Comparison of ENCODE assay signal across 10 mouse cellular contexts in genomic region chr2:26019923-26020322, GRCm38 (mm10). TPM values are rescaled to one million over a fixed set of nuclear protein-coding genes. Genes with fewer than 3 reads are reported as not detected.
DNase-seq lines count a peak whose midpoint lies in the region; ATAC-seq and TF ChIP-seq lines count a peak whose summit lies in the region.
"Had no signal": no experiment of that assay in that cellular context is flagged by ENCODE, and none has a peak within 500 bp of the region (broad histone marks: within the 10 kb centered on the region; RNA-seq: fewer than 3 reads in every experiment).

No protein-coding gene starts in this region.

- H3K27me3 ChIP-seq in embryonic facial prominence, embryonic 13.5 days, result no peaks in the 10 kb centered on the region
- H3K27me3 ChIP-seq in hindbrain, embryonic 15.5 days, result no peaks in the 10 kb centered on the region
- H3K27me3 ChIP-seq in midbrain, embryonic 16.5 days (ENCODE audit: control insufficient read depth, insufficient read depth, low read depth, low read length), result no peaks in the 10 kb centered on the region

- no peak for ATAC-seq in embryonic facial prominence, embryonic 13.5 days (ENCODE audit: insufficient number of reproducible peaks, insufficient read depth, low FRiP score, low TSS enrichment, low read depth)
- no peak for ATAC-seq in hindbrain, embryonic 15.5 days (ENCODE audit: low FRiP score, low read depth)
- ATAC-seq in midbrain, embryonic 16.5 days, result no peak

- H3K27ac ChIP-seq in layer of hippocampus, adult 2 months, result peak overlapping the region; percentile 96; the same call in 1 of the 2 replicates
- H3K27ac ChIP-seq in embryonic facial prominence, embryonic 13.5 days, result no peak overlapping the region
- H3K27ac ChIP-seq in hindbrain, embryonic 15.5 days (replicated peaks), result no peak overlapping the region
- H3K27ac ChIP-seq in midbrain, embryonic 16.5 days (ENCODE audit: low read length), result no peak overlapping the region

- H3K36me3 ChIP-seq in embryonic facial prominence, embryonic 13.5 days, result peaks cover 16% of the 10 kb centered on the region
- H3K36me3 ChIP-seq in hindbrain, embryonic 15.5 days, result peaks cover 8% of the 10 kb centered on the region
- peaks cover 2% of the 10 kb centered on the region; the same call in 1 of the 2 replicates for H3K36me3 ChIP-seq in midbrain, embryonic 16.5 days (ENCODE audit: control insufficient read depth, insufficient read depth, low read length)

- TF ChIP-seq POLR2A in lung, adult 2 months (IDR thresholded peaks at IDR 0.05; ENCODE audit: borderline replicate concordance, extremely low read depth, low read depth, low read length), result no peak

- H3K9ac ChIP-seq in embryonic facial prominence, embryonic 13.5 days, result peak overlapping the region; percentile 82; the same call in 1 of the 2 replicates
- no peak overlapping the region for H3K9ac ChIP-seq in hindbrain, embryonic 15.5 days
- H3K9ac ChIP-seq in midbrain, embryonic 16.5 days (ENCODE audit: low read depth, low read length), result no peak overlapping the region

- no peak for TF ChIP-seq CTCF in layer of hippocampus, adult 2 months (conservative IDR thresholded peaks at IDR 0.05)
- no peak for TF ChIP-seq CTCF in lung, adult 2 months (IDR thresholded peaks at IDR 0.05; ENCODE audit: insufficient read depth, low read length)

- H3K4me2 ChIP-seq in embryonic facial prominence, embryonic 13.5 days, result peak overlapping the region; percentile 75
- peak overlapping the region; percentile 78; the same call in 1 of the 2 replicates for H3K4me2 ChIP-seq in hindbrain, embryonic 15.5 days
- peak overlapping the region; percentile 98; the same call in 1 of the 2 replicates for H3K4me2 ChIP-seq in midbrain, embryonic 16.5 days (ENCODE audit: low read length)

- peak overlapping the region; percentile 95; the same call in 1 of the 2 replicates for H3K4me3 ChIP-seq in layer of hippocampus, adult 2 months
- peak overlapping the region; percentile 94; the same call in 1 of the 2 replicates for H3K4me3 ChIP-seq in embryonic facial prominence, embryonic 13.5 days
- H3K4me3 ChIP-seq in hindbrain, embryonic 15.5 days, result peak overlapping the region; percentile 70; the same call in 1 of the 2 replicates
- H3K4me3 ChIP-seq in midbrain, embryonic 16.5 days (ENCODE audit: low read depth, low read length), result no peak overlapping the region
- H3K4me3 ChIP-seq in lung, adult 2 months (replicated peaks; ENCODE audit: extremely low read depth, low read depth, low read length), result no peak overlapping the region

- H3K4me1 ChIP-seq in embryonic facial prominence, embryonic 13.5 days, result peaks cover 13% of the 10 kb centered on the region
- H3K4me1 ChIP-seq in hindbrain, embryonic 15.5 days (replicated peaks), result peaks cover 43% of the 10 kb centered on the region
- peaks cover 27% of the 10 kb centered on the region for H3K4me1 ChIP-seq in midbrain, embryonic 16.5 days (ENCODE audit: control insufficient read depth, insufficient read depth, low read length)
- peaks cover 10% of the 10 kb centered on the region; the same call in 1 of the 2 replicates for H3K4me1 ChIP-seq in lung, adult 2 months (ENCODE audit: control insufficient read depth, insufficient read depth, low read length)

- 80% methylated on average over 3 of the region's 3 CpGs for WGBS in embryonic facial prominence, embryonic 13.5 days
- 82% methylated on average over 3 of the region's 3 CpGs for WGBS in hindbrain, embryonic 15.5 days
- 90% methylated on average over 3 of the region's 3 CpGs for WGBS in midbrain, embryonic 16.5 days
- WGBS in lung, adult 2 months, result 79% methylated on average over 3 of the region's 3 CpGs

- no peak for DNase-seq in layer of hippocampus, adult 2 months (ENCODE audit: low spot score in 2 of 2)
- DNase-seq in layer of hippocampus, adult 8-10 months (ENCODE audit: low spot score in 2 of 2), result no peak
- no peak for DNase-seq in embryo, embryonic 11 days
- DNase-seq in right cerebral cortex, adult 18-20 months, result no peak
- DNase-seq in lung, adult 2 months, result no peak
- DNase-seq: layer of hippocampus, postnatal 36 days; thymus, postnatal 4 days had no signal

- H3K9me3 ChIP-seq in embryonic facial prominence, embryonic 13.5 days, result no peaks in the 10 kb centered on the region
- no peaks in the 10 kb centered on the region for H3K9me3 ChIP-seq in hindbrain, embryonic 15.5 days
- H3K9me3 ChIP-seq in midbrain, embryonic 16.5 days (replicated peaks; ENCODE audit: control insufficient read depth, low read length, poor library complexity, severe bottlenecking), result no peaks in the 10 kb centered on the region

RNA-seq across cellular contexts. Expression of gene Ubac1, which starts 1.6 kb away (rescaled TPM):
- 10 to 100 TPM; 52.1 to 53.0 TPM for total RNA-seq in layer of hippocampus, adult 2 months (2021)
- total RNA-seq in layer of hippocampus, adult 8-10 months (2022), result 10 to 100 TPM; 46.4 to 57.2 (median 52.6) TPM
- polyA plus RNA-seq in embryonic facial prominence, embryonic 13.5 days (2015; fragmentation: Nextera tagmentation; extraction: Ambion mirVana), result 89.7 and 93.6 TPM in 2 replicates
- polyA plus RNA-seq in hindbrain, embryonic 15.5 days (2015; fragmentation: Nextera tagmentation; extraction: Ambion mirVana), result 130 and 143 TPM in 2 replicates
- 130 and 144 TPM in 2 replicates for polyA plus RNA-seq in midbrain, embryonic 16.5 days (2015; fragmentation: Nextera tagmentation; extraction: Ambion mirVana)
- 29.3 and 38.1 TPM in 2 replicates for polyA plus RNA-seq in lung, adult 2 months (2012; rRNA removed)

RNA-seq across cellular contexts. Expression of gene Camsap1, which starts 36.8 kb away (rescaled TPM):
- total RNA-seq in layer of hippocampus, adult 2 months (2021), result 100 to 1,000 TPM; 142 to 148 TPM
- 100 to 1,000 TPM; 126 to 157 (median 135) TPM for total RNA-seq in layer of hippocampus, adult 8-10 months (2022)
- 15.0 and 20.1 TPM in 2 replicates for polyA plus RNA-seq in embryonic facial prominence, embryonic 13.5 days (2015; fragmentation: Nextera tagmentation; extraction: Ambion mirVana)
- 71.7 and 77.2 TPM in 2 replicates for polyA plus RNA-seq in hindbrain, embryonic 15.5 days (2015; fragmentation: Nextera tagmentation; extraction: Ambion mirVana)
- 61.2 and 80.3 TPM in 2 replicates for polyA plus RNA-seq in midbrain, embryonic 16.5 days (2015; fragmentation: Nextera tagmentation; extraction: Ambion mirVana)
- 7.7 and 7.9 TPM in 2 replicates for polyA plus RNA-seq in lung, adult 2 months (2012; rRNA removed)

Comparison
In these comparisons a context has a peak if more than half of its experiments do, and no peak if none do; other contexts are left out.
1. H3K4me3 ChIP-seq: peak in layer of hippocampus, adult 2 months (single experiment), embryonic facial prominence, embryonic 13.5 days (single experiment) and hindbrain, embryonic 15.5 days (single experiment); none in midbrain, embryonic 16.5 days (single experiment) and lung, adult 2 months (single experiment).
2. Peak in every context shown above with its lines, with median percentiles within 50 percentile points of each other: H3K4me2 ChIP-seq.